Mouse (Mus musculus) E14TG2a.4 (cell line): Measurements from ENCODE around the gene Rpa1.

ENCODE experiments used
- CTCF ChIP-seq: conservative IDR thresholded peaks from 2 replicates; pipeline ENCODE4 v1.5.1; 2014; ENCODE audit warnings: low read length
- NANOG ChIP-seq: IDR thresholded peaks from 2 replicates; pipeline ENCODE4 v1.6.1; 2014; ENCODE audit warnings: borderline replicate concordance, low read length, mixed read lengths
- POU5F1 ChIP-seq: IDR thresholded peaks from 2 replicates; pipeline ENCODE4 v1.6.1; 2014; ENCODE audit warnings: low read length, borderline replicate concordance

- no peak for TF ChIP-seq CTCF
- TF ChIP-seq POU5F1 = no peak
- TF ChIP-seq NANOG = no peak
These were observed 7.3 kb downstream of the Rpa1 start for GRCm38 (mm10) chr11:75340698-75341345.
